Mouse (Mus musculus): Measurements from ENCODE around the gene Ikzf1. TPM values are rescaled to one million over a fixed set of nuclear protein-coding genes. Genes with fewer than 3 reads are reported as not detected.

Gene Ikzf1
- polyA plus RNA-seq, 1 experiment from 2014 or later, result 7.2 TPM

DNA sequence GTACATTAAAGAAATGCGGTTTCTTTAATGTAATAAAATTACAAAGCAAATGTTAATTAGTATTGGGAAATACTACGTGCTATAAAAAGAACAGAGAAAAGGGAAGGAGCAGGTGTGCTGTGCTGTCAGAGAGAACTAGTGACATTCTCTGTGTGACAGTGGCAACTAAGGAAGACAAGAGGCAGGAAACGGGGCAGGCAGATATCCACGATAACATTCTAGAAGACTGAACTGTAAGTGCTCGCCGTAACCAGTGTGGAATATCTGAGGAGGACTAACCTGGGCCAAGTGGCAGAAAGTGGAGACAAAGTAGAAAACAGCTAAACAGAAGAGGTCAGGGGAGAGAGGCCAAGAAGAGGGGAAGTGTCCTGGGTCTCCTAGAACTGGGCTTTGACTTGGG lies 5.8 kb upstream of the Ikzf1 start:
- H3K9me3 ChIP-seq, result no peaks in the 10 kb centered on the region
- H3K27me3 ChIP-seq (ENCODE audit: insufficient read depth, poor library complexity, severe bottlenecking), result peaks cover 19% of the 10 kb centered on the region
- no peaks in the 10 kb centered on the region for H3K36me3 ChIP-seq
- 58% methylated on average over 6 of the region's 6 CpGs for WGBS
- no peaks in the 10 kb centered on the region for H3K4me1 ChIP-seq
- no peak overlapping the region for H3K4me3 ChIP-seq
- H3K27ac ChIP-seq, result no peak overlapping the region
- no peak for DNase-seq (ENCODE audit: low spot score)

DNA sequence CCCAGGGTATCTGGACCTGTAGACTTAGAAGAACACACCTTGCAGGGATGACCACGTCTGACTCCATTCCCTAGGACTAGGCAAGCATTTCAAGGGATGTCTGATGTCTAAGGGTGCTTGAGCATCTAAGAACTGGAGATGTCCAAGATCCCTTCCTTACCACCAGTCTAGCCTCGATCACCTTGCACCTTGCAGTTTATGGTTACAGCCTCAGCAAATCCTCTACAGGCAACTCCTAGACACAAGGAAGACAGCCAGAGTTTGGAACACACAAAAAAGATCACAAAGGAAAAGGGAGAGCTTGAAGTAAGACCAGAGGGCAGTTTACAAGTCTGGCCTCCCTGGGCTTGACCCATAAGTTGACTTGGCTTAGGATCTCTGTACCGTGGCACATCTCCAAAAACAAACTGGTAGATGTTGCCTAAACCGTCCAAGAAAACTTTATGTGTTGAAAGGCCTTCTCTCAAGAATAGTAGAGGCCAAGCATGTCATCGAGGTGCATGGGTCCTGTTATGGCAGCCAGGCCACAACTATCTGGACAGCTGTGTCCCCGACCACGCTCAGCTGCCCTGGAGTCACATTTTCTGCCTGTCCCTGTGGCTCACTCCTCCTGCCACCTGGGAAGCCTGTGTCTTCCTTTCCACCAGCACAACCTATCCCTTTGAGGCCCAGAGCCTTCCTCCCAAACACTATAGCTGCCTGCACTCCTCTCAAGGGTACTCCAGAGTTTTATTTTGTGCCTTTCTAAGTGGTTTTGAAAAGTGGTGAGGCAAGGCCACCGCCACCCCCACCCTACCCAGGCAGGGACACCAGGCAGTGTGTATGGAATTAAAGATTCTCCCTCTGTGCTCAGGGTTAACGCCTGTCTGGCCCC lies 510 bp upstream of the Ikzf1 start:
- Histone ChIP-seq H3K4me1 (0 out of 2 replicates have a peak, but pooled peaks cover 13% of the 10 kb centered on the region), H3K9me3 (no peaks in the 10 kb centered on the region), H3K27ac (no peak overlapping the region), H3K27me3 (ENCODE audit: insufficient read depth, poor library complexity, severe bottlenecking) (peaks cover 59% of the 10 kb centered on the region), H3K4me3 (peak overlapping the region; percentile 81; the same call in 1 of the 2 replicates), H3K36me3 (no peaks in the 10 kb centered on the region)
- 65% methylated on average over 9 of the region's 9 CpGs for WGBS
- no peak for DNase-seq (ENCODE audit: low spot score)

DNA sequence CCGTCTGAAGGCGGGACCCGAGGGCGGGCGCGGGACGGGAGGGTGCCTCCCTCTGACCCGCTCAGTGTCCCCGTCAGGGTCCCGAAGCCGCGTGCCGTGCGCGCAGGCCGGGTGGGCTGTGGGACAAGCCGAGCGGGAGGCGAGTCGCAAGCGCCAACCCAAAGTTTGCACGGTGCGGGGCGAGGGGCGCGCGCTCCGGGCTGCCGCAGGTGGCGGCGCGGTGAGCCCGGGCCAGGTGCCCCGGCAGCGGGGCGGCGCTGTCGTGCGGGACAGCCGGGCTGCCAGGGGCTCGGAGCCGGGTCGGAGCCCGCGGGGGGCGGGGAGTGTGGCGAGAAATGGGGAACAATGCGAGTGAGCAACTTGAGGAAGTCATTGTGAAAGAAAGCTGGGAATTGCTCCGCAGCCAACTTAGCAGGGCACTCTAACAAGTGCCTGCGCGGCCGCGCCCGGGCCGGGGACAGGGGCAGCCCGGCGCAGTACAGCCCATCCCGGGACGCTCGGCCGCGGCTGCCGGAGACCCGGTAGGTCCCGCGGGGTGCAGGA lies 1.1 kb downstream of the Ikzf1 start:
- no peak for DNase-seq (ENCODE audit: low spot score)
- WGBS, result under 1% methylated on average over 64 of the region's 66 CpGs
- peaks cover 64% of the 10 kb centered on the region for H3K27me3 ChIP-seq (ENCODE audit: insufficient read depth, poor library complexity, severe bottlenecking)
- H3K4me1 ChIP-seq, result 0 out of 2 replicates have a peak, but pooled peaks cover 13% of the 10 kb centered on the region
- H3K9me3 ChIP-seq, result no peaks in the 10 kb centered on the region
- H3K27ac ChIP-seq, result peak overlapping the region; percentile 83
- peak overlapping the region; percentile 81 for H3K4me3 ChIP-seq
- no peaks in the 10 kb centered on the region for H3K36me3 ChIP-seq

DNA sequence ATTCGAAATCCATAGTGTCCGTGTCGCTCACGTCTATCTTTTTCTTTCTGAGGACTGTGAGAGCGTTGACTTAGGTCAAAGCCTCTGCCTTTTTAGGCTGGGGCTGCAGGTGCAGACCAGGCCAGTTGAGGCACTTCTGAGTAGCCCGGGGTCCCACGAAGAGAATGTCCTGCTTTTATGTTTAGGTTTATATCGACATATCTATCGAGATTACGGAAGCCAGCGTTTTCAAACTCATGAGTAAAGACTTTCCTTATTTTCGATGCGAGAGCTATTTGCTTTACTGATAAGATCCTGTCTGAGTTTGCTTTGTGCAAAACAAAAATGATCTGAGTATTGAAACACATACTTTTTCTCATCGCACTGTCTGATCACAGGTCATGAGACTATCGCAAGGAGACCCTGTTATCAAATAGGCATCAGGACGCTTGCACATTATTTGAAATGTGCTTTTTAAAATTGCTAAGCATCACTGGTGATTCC lies 1.8 kb downstream of the Ikzf1 start:
- Histone ChIP-seq H3K4me1 (0 out of 2 replicates have a peak, but pooled peaks cover 13% of the 10 kb centered on the region), H3K36me3 (no peaks in the 10 kb centered on the region), H3K9me3 (no peaks in the 10 kb centered on the region), H3K27me3 (ENCODE audit: insufficient read depth, poor library complexity, severe bottlenecking) (peaks cover 61% of the 10 kb centered on the region), H3K4me3 (peak overlapping the region; percentile 81), H3K27ac (peak overlapping the region; percentile 83; the same call in 1 of the 2 replicates)
- 15% methylated on average over 16 of the region's 16 CpGs for WGBS
- no peak for DNase-seq (ENCODE audit: low spot score)

DNA sequence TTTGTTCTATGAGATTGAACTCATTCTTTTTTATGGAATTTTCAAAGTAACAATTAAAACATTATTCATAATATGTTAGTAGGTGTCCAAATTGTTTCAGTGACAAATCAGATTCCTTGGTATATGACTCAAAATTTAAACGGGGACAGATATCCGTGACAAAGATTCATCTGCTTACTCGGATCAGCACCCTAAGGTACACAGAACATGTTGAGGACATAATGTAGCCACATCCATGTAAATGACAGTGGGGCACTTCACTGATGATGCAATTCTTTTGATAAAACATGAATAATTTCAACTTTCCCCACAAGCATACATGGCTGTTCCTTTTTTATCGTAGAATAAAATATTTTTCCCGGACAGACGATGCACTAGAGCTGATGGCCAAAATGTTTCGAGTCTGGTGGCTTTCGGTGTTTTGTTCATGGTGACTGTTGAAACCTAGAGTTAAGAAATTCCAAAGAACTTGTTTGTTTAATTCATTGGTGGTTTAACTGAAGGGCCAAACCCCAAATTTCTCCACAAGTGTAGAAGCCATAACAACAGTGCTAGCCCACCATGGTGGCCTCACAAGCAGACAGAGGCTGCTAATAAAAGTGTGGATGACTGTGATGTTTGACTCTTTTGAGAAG lies 2.9 kb downstream of the Ikzf1 start:
- Histone ChIP-seq H3K27ac (no peak overlapping the region), H3K9me3 (no peaks in the 10 kb centered on the region), H3K4me3 (no peak overlapping the region), H3K36me3 (no peaks in the 10 kb centered on the region), H3K4me1 (0 out of 2 replicates have a peak, but pooled peaks cover 13% of the 10 kb centered on the region), H3K27me3 (ENCODE audit: insufficient read depth, poor library complexity, severe bottlenecking) (peaks cover 58% of the 10 kb centered on the region)
- no peak for DNase-seq (ENCODE audit: low spot score)
- 86% methylated on average over 8 of the region's 8 CpGs for WGBS

DNA sequence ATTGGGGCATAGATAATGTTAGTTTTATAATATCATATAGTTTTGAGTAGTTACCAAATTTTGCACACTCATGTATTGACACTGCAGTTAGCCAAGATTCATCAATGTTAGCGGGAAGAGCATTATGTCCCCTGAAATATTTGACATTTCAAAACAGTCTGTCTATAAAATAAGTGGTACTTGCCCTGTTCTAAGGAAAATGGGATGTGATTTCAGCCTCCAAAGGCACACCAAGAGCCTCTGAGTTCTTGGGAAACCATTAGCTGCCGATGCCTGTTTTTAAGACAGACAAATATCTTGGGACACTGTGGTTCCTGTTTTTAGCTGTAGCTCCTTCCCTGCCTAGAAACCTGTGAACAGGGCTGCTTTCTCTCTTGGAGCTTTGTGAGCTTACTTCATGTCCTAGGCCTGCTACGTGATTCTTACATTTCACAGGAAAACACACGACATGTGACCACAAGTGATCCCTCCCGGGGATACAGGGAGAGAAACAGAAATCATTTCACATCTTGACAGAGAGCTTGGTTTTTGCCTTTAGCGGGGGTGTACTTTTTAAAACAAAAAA lies 4.0 kb downstream of the Ikzf1 start:
- no peak overlapping the region for H3K27ac ChIP-seq
- no peaks in the 10 kb centered on the region for H3K9me3 ChIP-seq
- 78% methylated on average over 6 of the region's 6 CpGs for WGBS
- H3K4me3 ChIP-seq, result no peak overlapping the region
- H3K4me1 ChIP-seq, result 0 out of 2 replicates have a peak, but pooled peaks cover 13% of the 10 kb centered on the region
- no peaks in the 10 kb centered on the region for H3K36me3 ChIP-seq
- peaks cover 46% of the 10 kb centered on the region for H3K27me3 ChIP-seq (ENCODE audit: insufficient read depth, poor library complexity, severe bottlenecking)
- DNase-seq (ENCODE audit: low spot score), result no peak

DNA sequence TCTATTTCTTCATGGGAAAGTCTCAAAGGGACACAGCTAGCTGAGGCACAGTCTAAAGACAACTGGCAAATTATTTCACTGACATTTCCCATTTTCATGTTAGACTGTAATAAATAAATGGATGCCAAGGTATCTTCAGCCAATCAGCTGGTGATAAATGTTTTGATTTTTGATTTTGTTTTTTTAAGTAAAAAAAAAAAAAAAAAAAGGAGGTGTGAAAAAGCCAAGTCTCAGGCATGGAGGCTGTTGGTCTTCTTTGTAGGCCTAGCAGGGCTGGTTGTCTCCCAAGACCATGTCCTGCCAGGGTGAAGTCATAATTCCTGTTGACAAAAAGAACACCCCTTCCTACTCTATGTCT lies 4.9 kb downstream of the Ikzf1 start:
- Histone ChIP-seq H3K27me3 (ENCODE audit: insufficient read depth, poor library complexity, severe bottlenecking) (peaks cover 38% of the 10 kb centered on the region), H3K27ac (no peak overlapping the region), H3K9me3 (no peaks in the 10 kb centered on the region), H3K36me3 (no peaks in the 10 kb centered on the region), H3K4me1 (0 out of 2 replicates have a peak, but pooled peaks cover 13% of the 10 kb centered on the region), H3K4me3 (no peak overlapping the region)
- DNase-seq (ENCODE audit: low spot score), result no peak

DNA sequence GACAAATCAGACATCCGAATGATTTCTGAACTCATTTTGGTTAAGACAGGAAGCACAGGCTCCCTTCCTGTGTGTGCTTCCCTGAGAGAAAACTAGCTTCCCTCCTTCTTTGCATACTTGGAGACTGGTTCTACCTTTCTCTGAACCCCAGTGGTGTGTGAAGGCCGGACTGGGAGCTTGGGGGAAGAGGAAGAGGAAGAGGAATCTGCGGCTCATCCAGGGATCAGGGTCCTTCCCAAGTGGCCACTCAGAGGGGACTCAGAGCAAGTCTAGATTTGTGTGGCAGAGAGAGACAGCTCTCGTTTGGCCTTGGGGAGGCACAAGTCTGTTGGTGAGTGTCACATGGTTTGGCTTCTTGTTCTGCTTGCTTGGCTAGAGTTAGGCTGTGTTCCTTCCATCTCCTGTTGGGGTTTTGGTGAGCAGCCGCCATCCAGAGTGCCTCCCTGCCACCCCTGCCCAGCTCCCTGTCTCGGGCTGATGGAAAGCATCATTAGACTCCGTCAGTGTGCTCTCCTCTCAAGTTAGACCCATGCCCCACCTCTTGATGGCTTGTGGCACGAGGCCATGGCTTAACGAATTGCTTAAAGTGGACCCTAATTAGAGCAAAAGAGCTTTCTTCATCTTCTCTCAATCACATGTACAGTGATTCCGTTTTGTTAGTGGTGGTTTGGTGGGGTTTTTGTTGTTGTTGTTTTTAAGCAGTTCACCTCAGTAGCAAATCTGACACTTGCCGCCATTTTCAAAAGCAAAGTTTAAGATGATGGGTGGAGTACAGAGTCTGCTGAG lies 5.4 kb downstream of the Ikzf1 start:
- H3K27me3 ChIP-seq (ENCODE audit: insufficient read depth, poor library complexity, severe bottlenecking), result peaks cover 32% of the 10 kb centered on the region
- H3K4me1 ChIP-seq, result 0 out of 2 replicates have a peak, but pooled peaks cover 10% of the 10 kb centered on the region
- WGBS, result 73% methylated on average over 11 of the region's 11 CpGs
- no peaks in the 10 kb centered on the region for H3K9me3 ChIP-seq
- H3K27ac ChIP-seq, result no peak overlapping the region
- DNase-seq (ENCODE audit: low spot score), result no peak
- H3K36me3 ChIP-seq, result no peaks in the 10 kb centered on the region
- H3K4me3 ChIP-seq, result no peak overlapping the region

DNA sequence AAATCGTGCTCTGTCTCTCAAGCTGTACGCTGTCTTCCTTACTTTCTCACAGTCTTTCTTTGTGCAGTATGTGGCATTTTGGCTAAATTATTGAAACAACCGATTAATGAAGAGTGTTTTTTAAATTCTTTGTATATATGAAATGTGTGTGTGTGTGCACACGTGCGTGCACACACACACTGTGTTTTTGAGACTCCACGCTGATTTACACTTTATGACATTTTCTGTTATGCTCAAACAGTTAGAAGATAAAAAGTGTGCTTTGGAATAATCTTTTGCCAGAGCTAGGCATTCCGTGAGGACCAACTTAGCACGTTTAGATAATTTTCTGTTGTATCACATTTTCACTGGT lies 6.0 kb downstream of the Ikzf1 start:
- Histone ChIP-seq H3K4me1 (0 out of 2 replicates have a peak, but pooled peaks cover 7% of the 10 kb centered on the region), H3K9me3 (no peaks in the 10 kb centered on the region), H3K27ac (no peak overlapping the region), H3K27me3 (ENCODE audit: insufficient read depth, poor library complexity, severe bottlenecking) (peaks cover 29% of the 10 kb centered on the region), H3K36me3 (no peaks in the 10 kb centered on the region), H3K4me3 (no peak overlapping the region)
- WGBS, result 90% methylated on average over 8 of the region's 8 CpGs
- DNase-seq (ENCODE audit: low spot score), result no peak

DNA sequence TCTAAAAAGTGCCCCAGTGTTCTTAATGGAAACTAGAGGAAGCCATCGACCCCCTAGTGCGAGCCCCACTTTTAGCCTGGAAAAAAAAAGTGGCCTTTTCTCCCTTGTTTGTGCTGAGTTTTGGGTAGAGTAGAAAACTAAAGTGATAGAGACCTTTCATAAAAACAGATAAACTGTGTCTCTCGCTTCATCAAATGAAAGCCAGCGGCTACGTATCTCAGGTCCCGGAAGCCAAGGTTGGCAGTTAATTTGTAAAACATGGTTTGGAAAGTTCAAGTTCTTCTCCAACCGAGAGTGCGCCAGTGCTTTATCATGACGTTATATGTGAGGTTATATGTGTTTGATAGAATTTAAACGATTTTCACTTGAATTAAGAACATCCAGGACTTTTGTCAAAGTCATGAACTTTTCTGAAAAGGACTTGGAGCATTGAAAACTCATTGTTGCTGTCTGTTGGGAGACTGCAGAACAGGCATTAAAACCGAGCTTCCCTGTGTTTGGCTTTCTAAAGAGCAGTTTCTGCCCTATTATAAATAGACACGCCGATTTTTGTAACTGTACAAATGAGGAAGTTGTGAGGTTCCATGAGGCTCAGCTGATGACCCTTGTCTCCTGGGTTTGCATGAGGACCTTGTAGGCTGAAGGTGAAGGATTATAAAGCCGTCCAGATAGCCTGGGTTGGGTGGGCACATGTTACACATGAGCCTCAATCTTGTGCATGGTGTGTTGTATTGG lies 6.7 kb downstream of the Ikzf1 start:
- H3K4me1 ChIP-seq, result 0 out of 2 replicates have a peak, but pooled peaks cover under 1% of the 10 kb centered on the region
- H3K9me3 ChIP-seq, result no peaks in the 10 kb centered on the region
- peaks cover 22% of the 10 kb centered on the region for H3K27me3 ChIP-seq (ENCODE audit: insufficient read depth, poor library complexity, severe bottlenecking)
- 88% methylated on average over 14 of the region's 14 CpGs for WGBS
- H3K36me3 ChIP-seq, result no peaks in the 10 kb centered on the region
- no peak overlapping the region for H3K4me3 ChIP-seq
- H3K27ac ChIP-seq, result no peak overlapping the region
- DNase-seq (ENCODE audit: low spot score), result no peak

DNA sequence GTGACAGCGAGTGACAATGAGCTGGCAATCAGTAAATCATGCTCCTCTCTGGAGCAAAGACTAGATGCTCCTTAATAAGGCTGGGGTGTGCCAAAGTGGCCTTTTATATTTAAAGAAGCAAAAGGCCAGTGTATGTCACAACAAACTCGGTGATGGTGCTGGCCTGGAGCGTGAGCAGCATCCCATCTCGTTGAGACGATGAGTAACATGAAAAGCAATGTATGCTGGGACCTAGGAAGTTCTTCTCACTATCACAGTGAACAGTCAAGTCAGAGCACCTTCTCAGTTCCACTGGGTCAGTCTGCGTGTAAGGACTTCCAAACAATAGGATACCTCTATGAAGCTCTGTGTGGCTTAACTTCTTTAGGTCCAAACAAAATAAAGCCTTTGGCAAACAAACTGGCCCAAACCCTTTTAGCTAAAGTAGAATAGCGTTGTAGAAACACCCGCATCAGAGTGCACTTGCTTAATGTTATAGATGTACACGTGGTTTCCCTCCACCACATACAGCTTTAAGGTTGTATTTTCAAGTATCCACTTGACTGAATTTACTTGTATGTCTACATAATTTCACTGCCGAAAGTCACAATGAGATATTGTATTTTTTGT lies 7.9 kb downstream of the Ikzf1 start:
- Histone ChIP-seq H3K9me3 (no peaks in the 10 kb centered on the region), H3K4me3 (no peak overlapping the region), H3K36me3 (no peaks in the 10 kb centered on the region), H3K4me1 (no peaks in the 10 kb centered on the region), H3K27ac (no peak overlapping the region), H3K27me3 (ENCODE audit: insufficient read depth, poor library complexity, severe bottlenecking) (peaks cover 13% of the 10 kb centered on the region; the same call in 1 of the 2 replicates)
- WGBS, result 88% methylated on average over 10 of the region's 10 CpGs
- DNase-seq (ENCODE audit: low spot score), result no peak

Measured in heart, embryonic 10.5 days (tissue).